Comparison of ENCODE assay signal across 9 mouse cellular contexts in genomic region chr5:72586667-72587191, GRCm38 (mm10). TPM values are rescaled to one million over a fixed set of nuclear protein-coding genes. Genes with fewer than 3 reads are reported as not detected.
DNase-seq lines count a peak whose midpoint lies in the region; ATAC-seq and TF ChIP-seq lines count a peak whose summit lies in the region.
"Not testable (repeated sequence)": the region's sequence is repeated elsewhere in the genome, so short reads cannot be mapped to it uniquely, and the experiment has no call there.
"Had no signal": no experiment of that assay in that cellular context is flagged by ENCODE, and none has a peak within 500 bp of the region (broad histone marks: within the 10 kb centered on the region; RNA-seq: fewer than 3 reads in every experiment).

No protein-coding gene starts in this region.

- H3K4me1 ChIP-seq in embryonic facial prominence, embryonic 11.5 days (ENCODE audit: control insufficient read depth, insufficient read depth, low read length); forebrain, embryonic 16.5 days (replicated peaks; ENCODE audit: control insufficient read depth, insufficient read depth, low read length); hindbrain, embryonic 10.5 days (replicated peaks); intestine, postnatal 0 days (replicated peaks; ENCODE audit: control insufficient read depth, insufficient read depth, low read length); liver, embryonic 11.5 days (replicated peaks; ENCODE audit: control insufficient read depth, insufficient read depth, low read length); midbrain, embryonic 10.5 days; neural tube, embryonic 14.5 days (ENCODE audit: control insufficient read depth, insufficient read depth, low read length): not testable (repeated sequence)

- not testable (repeated sequence) for H3K36me3 ChIP-seq in embryonic facial prominence, embryonic 11.5 days (replicated peaks; ENCODE audit: control insufficient read depth, insufficient read depth, low read depth, low read length); forebrain, embryonic 16.5 days (ENCODE audit: control insufficient read depth, insufficient read depth); hindbrain, embryonic 10.5 days; intestine, postnatal 0 days (ENCODE audit: control insufficient read depth, insufficient read depth); liver, embryonic 11.5 days (ENCODE audit: control insufficient read depth, insufficient read depth, low read length); midbrain, embryonic 10.5 days; neural tube, embryonic 14.5 days (ENCODE audit: control insufficient read depth, insufficient read depth, low read length)

- ATAC-seq in embryonic facial prominence, embryonic 11.5 days (replicated peaks; ENCODE audit: insufficient number of reproducible peaks, low FRiP score, low TSS enrichment, low read depth): peak; percentile 41; the same call in 1 of the 2 replicates
- peak; percentile 52 for ATAC-seq in forebrain, embryonic 16.5 days
- ATAC-seq in intestine, postnatal 0 days: not testable (repeated sequence)
- 0 out of 2 replicates have a peak, but pooled peaks have one; percentile 4 for ATAC-seq in liver, embryonic 11.5 days (replicated peaks; ENCODE audit: low FRiP score)
- peak; percentile 49; the same call in 1 of the 2 replicates for ATAC-seq in neural tube, embryonic 14.5 days (ENCODE audit: low read depth)

- not testable (repeated sequence) for H3K27ac ChIP-seq in embryonic facial prominence, embryonic 11.5 days (replicated peaks; ENCODE audit: low read depth, low read length); forebrain, embryonic 16.5 days (ENCODE audit: low read length); intestine, postnatal 0 days (ENCODE audit: low read depth, low read length); liver, embryonic 11.5 days (ENCODE audit: low read depth, low read length); neural tube, embryonic 14.5 days (ENCODE audit: low read depth, low read length)
- 0 out of 2 replicates have a peak overlapping the region, but pooled peaks have one; percentile 53 for H3K27ac ChIP-seq in hindbrain, embryonic 10.5 days
- H3K27ac ChIP-seq in midbrain, embryonic 10.5 days (replicated peaks): peak overlapping the region; percentile 69; the same call in 1 of the 2 replicates

- DNase-seq in embryonic facial prominence, embryonic 11.5 days (ENCODE audit: low spot score); hindbrain, embryonic 10.5 days (ENCODE audit: low spot score); liver, embryonic 11.5 days (ENCODE audit: low spot score): not testable (repeated sequence)
- peak; percentile 17 for DNase-seq in midbrain, embryonic 10.5 days (ENCODE audit: low spot score)

- peak overlapping the region; percentile 30; the same call in 1 of the 2 replicates for H3K9ac ChIP-seq in embryonic facial prominence, embryonic 11.5 days (replicated peaks; ENCODE audit: low read length)
- not testable (repeated sequence) for H3K9ac ChIP-seq in forebrain, embryonic 16.5 days (replicated peaks; ENCODE audit: low read depth, low read length); intestine, postnatal 0 days (ENCODE audit: low read depth, low read length); liver, embryonic 11.5 days (ENCODE audit: low read depth, low read length)
- H3K9ac ChIP-seq in neural tube, embryonic 14.5 days (replicated peaks; ENCODE audit: low read depth, low read length): 0 out of 2 replicates have a peak overlapping the region, but pooled peaks have one; percentile 39

- TF ChIP-seq CTCF in intestine, postnatal 0 days (IDR thresholded peaks at IDR 0.05; ENCODE audit: low read depth): not testable (repeated sequence)

- peak overlapping the region; percentile 30; the same call in 1 of the 2 replicates for H3K4me3 ChIP-seq in embryonic facial prominence, embryonic 11.5 days (ENCODE audit: low read depth, low read length)
- H3K4me3 ChIP-seq in forebrain, embryonic 16.5 days (replicated peaks; ENCODE audit: low read length): peak overlapping the region; percentile 40
- H3K4me3 ChIP-seq in hindbrain, embryonic 10.5 days: peak overlapping the region; percentile 50
- peak overlapping the region; percentile 35 for H3K4me3 ChIP-seq in intestine, postnatal 0 days (ENCODE audit: low read depth, low read length)
- 0 out of 2 replicates have a peak overlapping the region, but pooled peaks have one; percentile 39 for H3K4me3 ChIP-seq in liver, embryonic 11.5 days (ENCODE audit: low read depth, low read length)
- peak overlapping the region; percentile 53 for H3K4me3 ChIP-seq in midbrain, embryonic 10.5 days
- H3K4me3 ChIP-seq in neural tube, embryonic 14.5 days (ENCODE audit: low read depth, low read length): peak overlapping the region; percentile 35

- WGBS in embryonic facial prominence, embryonic 11.5 days: 38% methylated on average over 25 of the region's 25 CpGs
- WGBS in forebrain, embryonic 16.5 days: 44% methylated on average over 25 of the region's 25 CpGs
- WGBS in hindbrain, embryonic 10.5 days: 46% methylated on average over 25 of the region's 25 CpGs
- WGBS in intestine, postnatal 0 days: 43% methylated on average over 25 of the region's 25 CpGs
- 48% methylated on average over 25 of the region's 25 CpGs for WGBS in liver, embryonic 11.5 days
- WGBS in midbrain, embryonic 10.5 days: 47% methylated on average over 25 of the region's 25 CpGs
- 46% methylated on average over 25 of the region's 25 CpGs for WGBS in neural tube, embryonic 14.5 days

- H3K9me3 ChIP-seq in embryonic facial prominence, embryonic 11.5 days (replicated peaks; ENCODE audit: control insufficient read depth, low read length); forebrain, embryonic 16.5 days (ENCODE audit: control insufficient read depth, low read length); hindbrain, embryonic 10.5 days; intestine, postnatal 0 days (ENCODE audit: control insufficient read depth); liver, embryonic 11.5 days (ENCODE audit: control insufficient read depth, low read length); midbrain, embryonic 10.5 days (replicated peaks); neural tube, embryonic 14.5 days (ENCODE audit: control insufficient read depth, low read length): not testable (repeated sequence)

- peak overlapping the region; percentile 53 for H3K4me2 ChIP-seq in embryonic facial prominence, embryonic 11.5 days (ENCODE audit: low read depth, low read length)
- H3K4me2 ChIP-seq in forebrain, embryonic 16.5 days (ENCODE audit: low read length): peak overlapping the region; percentile 65
- peak overlapping the region; percentile 72 for H3K4me2 ChIP-seq in intestine, postnatal 0 days (replicated peaks; ENCODE audit: low read depth)
- H3K4me2 ChIP-seq in liver, embryonic 11.5 days: peak overlapping the region; percentile 62
- peak overlapping the region; percentile 52 for H3K4me2 ChIP-seq in neural tube, embryonic 14.5 days (ENCODE audit: low read depth, low read length)

- H3K27me3 ChIP-seq in embryonic facial prominence, embryonic 11.5 days (ENCODE audit: control insufficient read depth, insufficient read depth, low read length); forebrain, embryonic 16.5 days (replicated peaks; ENCODE audit: control insufficient read depth, insufficient read depth, low read length); intestine, postnatal 0 days (replicated peaks; ENCODE audit: control insufficient read depth, insufficient read depth, low read length); neural tube, embryonic 14.5 days (ENCODE audit: control insufficient read depth, insufficient read depth, low read length): not testable (repeated sequence)
- H3K27me3 ChIP-seq in hindbrain, embryonic 10.5 days (ENCODE audit: insufficient read depth, poor library complexity, severe bottlenecking): peaks cover 50% of the 10 kb centered on the region
- H3K27me3 ChIP-seq in liver, embryonic 11.5 days (replicated peaks; ENCODE audit: control insufficient read depth, insufficient read depth, low read length): peaks cover 19% of the 10 kb centered on the region
- H3K27me3 ChIP-seq in midbrain, embryonic 10.5 days (ENCODE audit: low read depth, poor library complexity, severe bottlenecking): peaks cover 44% of the 10 kb centered on the region

RNA-seq across cellular contexts. Expression of gene Gm5868, which starts 0.6 kb away (rescaled TPM):
- polyA plus RNA-seq in embryonic facial prominence, embryonic 11.5 days (2014; fragmentation: Nextera tagmentation; extraction: Ambion mirVana): 1.5 and 1.9 TPM in 2 replicates
- 1.2 and 3.3 TPM in 2 replicates for polyA plus RNA-seq in forebrain, embryonic 16.5 days (2015; fragmentation: Nextera tagmentation; extraction: Ambion mirVana)
- 3.2 and 7.0 TPM in 2 replicates for polyA plus RNA-seq in hindbrain, embryonic 10.5 days (2016; fragmentation: Nextera tagmentation; extraction: Ambion mirVana)
- polyA plus RNA-seq in intestine, postnatal 0 days (2015; fragmentation: Nextera tagmentation; extraction: Ambion mirVana): 0.29 and 0.71 TPM in 2 replicates
- 0.80 and 0.90 TPM in 2 replicates for polyA plus RNA-seq in liver, embryonic 11.5 days (2014; fragmentation: Nextera tagmentation; extraction: Ambion mirVana)
- polyA plus RNA-seq in midbrain, embryonic 10.5 days (2016; fragmentation: Nextera tagmentation; extraction: Ambion mirVana): 3.7 and 6.3 TPM in 2 replicates
- polyA plus RNA-seq in neural tube, embryonic 14.5 days (2014; fragmentation: Nextera tagmentation; extraction: Ambion mirVana): 7.3 TPM in 2 replicates
- polyA plus RNA-seq: gonadal fat pad, adult 2 months; myocyte had no signal

RNA-seq across cellular contexts. Expression of gene Zar1, which starts 5.7 kb away (rescaled TPM):
- polyA plus RNA-seq in embryonic facial prominence, embryonic 11.5 days (2014; fragmentation: Nextera tagmentation; extraction: Ambion mirVana): 2.4 and 4.2 TPM in 2 replicates
- 1.1 and 1.9 TPM in 2 replicates for polyA plus RNA-seq in forebrain, embryonic 16.5 days (2015; fragmentation: Nextera tagmentation; extraction: Ambion mirVana)
- polyA plus RNA-seq in hindbrain, embryonic 10.5 days (2016; fragmentation: Nextera tagmentation; extraction: Ambion mirVana): 0.40 and 1.8 TPM in 2 replicates
- polyA plus RNA-seq in intestine, postnatal 0 days (2015; fragmentation: Nextera tagmentation; extraction: Ambion mirVana): not detected in 2 replicates
- 0.53 TPM in 1 of 2 replicates, not detected in the other for polyA plus RNA-seq in liver, embryonic 11.5 days (2014; fragmentation: Nextera tagmentation; extraction: Ambion mirVana)
- polyA plus RNA-seq in midbrain, embryonic 10.5 days (2016; fragmentation: Nextera tagmentation; extraction: Ambion mirVana): 0.54 and 1.2 TPM in 2 replicates
- polyA plus RNA-seq in neural tube, embryonic 14.5 days (2014; fragmentation: Nextera tagmentation; extraction: Ambion mirVana): 5.9 and 6.9 TPM in 2 replicates
- polyA plus RNA-seq: myocyte had no signal

RNA-seq across cellular contexts. Expression of gene Nfxl1, which starts 27.2 kb away (rescaled TPM):
- polyA plus RNA-seq in embryonic facial prominence, embryonic 11.5 days (2014; fragmentation: Nextera tagmentation; extraction: Ambion mirVana): 28.6 and 30.5 TPM in 2 replicates
- 14.5 and 15.4 TPM in 2 replicates for polyA plus RNA-seq in forebrain, embryonic 16.5 days (2015; fragmentation: Nextera tagmentation; extraction: Ambion mirVana)
- 14.9 and 18.1 TPM in 2 replicates for polyA plus RNA-seq in hindbrain, embryonic 10.5 days (2016; fragmentation: Nextera tagmentation; extraction: Ambion mirVana)
- polyA plus RNA-seq in intestine, postnatal 0 days (2015; fragmentation: Nextera tagmentation; extraction: Ambion mirVana): 6.3 and 7.1 TPM in 2 replicates
- polyA plus RNA-seq in liver, embryonic 11.5 days (2014; fragmentation: Nextera tagmentation; extraction: Ambion mirVana): 14.7 and 15.4 TPM in 2 replicates
- polyA plus RNA-seq in midbrain, embryonic 10.5 days (2016; fragmentation: Nextera tagmentation; extraction: Ambion mirVana): 17.8 and 20.4 TPM in 2 replicates
- 18.5 and 23.0 TPM in 2 replicates for polyA plus RNA-seq in neural tube, embryonic 14.5 days (2014; fragmentation: Nextera tagmentation; extraction: Ambion mirVana)

RNA-seq across cellular contexts. Expression of gene Cnga1, which starts 57.3 kb away (rescaled TPM):
- not detected in 2 replicates for polyA plus RNA-seq in embryonic facial prominence, embryonic 11.5 days (2014; fragmentation: Nextera tagmentation; extraction: Ambion mirVana)
- polyA plus RNA-seq in forebrain, embryonic 16.5 days (2015; fragmentation: Nextera tagmentation; extraction: Ambion mirVana): not detected in 2 replicates
- polyA plus RNA-seq in hindbrain, embryonic 10.5 days (2016; fragmentation: Nextera tagmentation; extraction: Ambion mirVana): not detected in 2 replicates
- not detected in 2 replicates for polyA plus RNA-seq in intestine, postnatal 0 days (2015; fragmentation: Nextera tagmentation; extraction: Ambion mirVana)
- not detected in 2 replicates for polyA plus RNA-seq in liver, embryonic 11.5 days (2014; fragmentation: Nextera tagmentation; extraction: Ambion mirVana)
- polyA plus RNA-seq in midbrain, embryonic 10.5 days (2016; fragmentation: Nextera tagmentation; extraction: Ambion mirVana): not detected in 2 replicates
- not detected in 2 replicates for polyA plus RNA-seq in neural tube, embryonic 14.5 days (2014; fragmentation: Nextera tagmentation; extraction: Ambion mirVana)
- polyA plus RNA-seq: gonadal fat pad, adult 2 months; myocyte had no signal
